Mouse (Mus musculus) T-helper 1 cell (primary cell): ENCODE measurements at regions not wholly inside any gene's neighbourhood (a gene's known extent, or its start where the extent isn't known, plus 50 kb on each side); places are given as distances from the start of the nearest gene placed in this dataset.

Experiments
- in situ Hi-C: fragments of 300-600 bp; cut with MboI, MseI; formaldehyde crosslinking; loops from one replicate; pipeline ENCODE4 v1.15.1; 2025; ENCODE audit warnings: high pct_unique_total_duplicates

DNA sequence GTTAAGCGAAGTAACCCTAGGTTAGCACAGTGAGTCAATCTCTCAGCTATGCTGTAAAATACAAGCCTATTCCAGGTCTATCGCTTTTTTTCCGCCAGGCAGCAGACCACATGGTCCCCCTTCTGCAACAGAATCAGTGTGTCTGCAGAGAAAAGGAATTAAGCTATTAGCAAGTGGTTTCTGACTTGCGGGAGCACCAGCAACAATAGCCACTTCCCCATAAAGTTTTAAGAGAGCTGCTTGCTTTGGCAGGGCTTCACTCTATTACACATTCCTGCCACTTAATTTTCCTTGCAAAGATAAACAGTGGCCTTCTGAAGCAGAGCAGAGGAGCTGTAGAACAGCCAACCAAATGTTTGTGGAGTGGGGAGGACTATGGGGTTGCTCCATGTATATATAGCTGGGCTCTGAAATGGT lies 59.8 kb upstream of the Osmr start:
- in situ Hi-C loops, result no loop called here

DNA sequence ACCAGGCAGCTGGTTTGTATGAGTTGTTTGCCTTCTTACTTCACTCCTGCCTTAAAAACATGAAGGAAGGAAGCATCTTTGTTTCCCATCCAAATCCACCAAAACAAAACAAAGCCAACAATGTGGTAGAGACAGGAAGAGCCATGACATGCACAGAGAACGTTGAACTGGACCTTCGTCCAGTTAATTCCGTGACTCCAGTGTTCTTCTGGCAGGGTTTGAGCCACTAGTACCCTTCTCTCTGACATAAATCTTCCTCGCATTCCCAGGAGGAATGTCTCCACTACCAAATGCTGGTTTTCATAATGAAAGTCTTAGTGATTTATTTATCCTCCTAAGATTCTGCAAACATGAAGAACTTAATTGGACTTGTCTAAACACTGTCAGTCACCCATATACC lies 66.7 kb upstream of the Osmr start:
- in situ Hi-C loops, result no loop called here

DNA sequence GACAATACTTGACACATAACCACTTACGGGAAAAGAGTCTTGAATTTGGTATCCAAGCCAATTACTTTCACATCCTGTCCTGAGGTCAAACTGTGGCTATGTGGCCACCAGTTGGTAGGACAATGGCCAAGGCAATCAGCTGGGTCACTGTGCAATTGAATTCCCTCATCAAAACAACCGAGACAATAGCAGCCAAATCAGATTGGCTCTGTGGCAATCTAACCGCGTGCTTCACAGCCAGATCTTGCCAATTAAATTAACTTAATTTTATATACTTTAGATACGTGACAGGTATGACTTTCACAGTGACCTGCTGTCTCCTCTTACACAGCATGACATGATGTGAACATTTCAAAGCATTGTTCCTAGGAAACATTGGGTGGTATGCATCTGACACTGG lies 74.5 kb upstream of the Osmr start:
- in situ Hi-C loops, result no loop called here

DNA sequence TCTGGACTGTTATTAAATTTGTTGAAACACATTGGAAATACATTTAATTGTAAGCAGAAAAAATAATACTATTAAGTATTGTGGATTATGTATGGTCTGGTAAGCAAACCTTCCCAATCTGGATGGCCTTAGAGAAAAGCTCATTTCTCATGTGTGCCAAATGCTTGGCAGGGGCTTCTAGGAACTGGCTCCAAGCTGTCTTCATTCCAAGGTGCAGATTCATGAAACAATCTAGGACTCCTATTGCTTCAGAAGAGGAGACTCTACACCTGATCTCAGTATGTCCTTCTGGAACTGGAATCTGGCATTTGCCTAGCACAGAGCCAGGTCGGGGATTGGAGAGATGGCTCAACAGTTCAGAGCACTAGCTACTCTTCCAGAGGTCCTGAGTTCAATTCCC lies 74.9 kb upstream of the Osmr start:
- in situ Hi-C loops, result no loop called here

DNA sequence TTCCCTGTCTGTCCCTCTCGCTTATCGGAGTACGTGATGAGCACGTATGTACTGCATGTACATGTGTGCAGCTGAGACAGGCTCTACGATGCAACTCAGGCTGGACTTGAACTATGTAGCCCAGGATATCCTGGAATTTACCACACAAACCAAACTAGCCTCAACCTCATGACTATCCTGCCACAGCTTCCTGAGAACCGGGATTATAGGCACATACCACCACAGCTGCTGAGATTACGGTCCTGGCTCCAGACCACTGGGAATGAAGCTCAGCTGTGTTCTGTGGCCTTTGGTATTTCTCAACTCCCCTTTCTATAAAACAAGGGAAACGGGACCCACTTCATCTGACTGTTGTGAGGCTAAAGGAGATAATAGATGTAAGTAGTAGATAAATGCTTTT lies 75.7 kb upstream of the Osmr start:
- in situ Hi-C loops, result no loop called here

DNA sequence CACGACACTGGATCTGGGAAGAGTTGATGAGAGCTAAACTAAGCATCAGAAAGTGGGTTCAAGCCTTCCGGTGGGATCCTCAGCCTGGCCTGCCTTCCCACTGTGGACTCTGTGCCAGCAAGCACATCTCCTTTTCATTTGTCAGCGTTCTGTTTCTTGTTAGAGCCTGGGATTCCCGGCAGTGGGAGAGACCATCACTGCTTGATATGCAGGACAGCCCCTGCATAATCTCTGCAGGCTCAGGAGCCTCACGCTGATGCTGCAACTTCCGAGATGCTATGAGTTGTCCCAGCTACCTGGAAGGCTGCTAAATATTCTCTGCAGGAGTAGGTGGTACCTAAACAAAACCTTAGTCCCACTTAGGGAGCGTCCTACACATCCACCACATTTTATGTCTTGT lies 78.8 kb upstream of the Osmr start:
- in situ Hi-C loops, result no loop called here

DNA sequence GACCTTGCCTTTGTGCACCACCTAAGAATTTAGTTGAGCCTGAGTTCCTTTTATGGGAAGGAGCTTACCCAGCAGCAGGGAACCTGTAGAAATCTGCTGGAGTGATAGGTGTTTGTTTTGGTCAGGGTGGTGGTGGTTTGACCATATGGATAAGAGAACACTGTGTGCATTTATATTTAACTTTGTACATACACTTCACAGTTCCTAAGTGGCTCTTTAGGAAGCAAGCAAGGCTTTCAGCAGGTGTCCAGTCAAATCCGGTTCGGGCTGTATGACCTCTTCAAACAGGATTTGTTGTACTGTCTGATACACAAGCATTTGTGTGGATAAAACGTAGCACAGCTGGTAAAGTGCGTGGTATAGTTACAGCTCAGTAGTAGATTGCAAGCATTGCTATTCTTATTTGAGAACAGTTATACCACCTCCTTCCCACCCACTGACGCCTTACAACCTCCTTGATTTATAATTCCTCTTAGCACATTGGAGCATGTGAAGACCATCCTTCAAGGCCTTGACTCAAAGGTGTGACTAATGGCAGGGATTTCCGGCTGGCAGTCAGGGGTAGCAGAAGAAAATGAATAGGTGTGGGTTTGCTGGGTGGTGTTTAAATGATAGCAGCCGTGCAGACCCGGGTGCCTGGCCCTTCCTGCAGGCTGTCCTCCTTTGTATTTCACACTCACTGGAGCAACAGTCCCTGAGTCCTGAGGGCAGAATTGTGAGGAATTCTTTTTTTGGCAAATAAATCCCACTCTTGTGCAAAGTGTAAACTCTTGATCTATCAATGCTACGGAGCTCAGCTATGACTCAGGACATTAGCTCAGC lies 79.4 kb upstream of the Osmr start:
- in situ Hi-C loops, result no loop called here

DNA sequence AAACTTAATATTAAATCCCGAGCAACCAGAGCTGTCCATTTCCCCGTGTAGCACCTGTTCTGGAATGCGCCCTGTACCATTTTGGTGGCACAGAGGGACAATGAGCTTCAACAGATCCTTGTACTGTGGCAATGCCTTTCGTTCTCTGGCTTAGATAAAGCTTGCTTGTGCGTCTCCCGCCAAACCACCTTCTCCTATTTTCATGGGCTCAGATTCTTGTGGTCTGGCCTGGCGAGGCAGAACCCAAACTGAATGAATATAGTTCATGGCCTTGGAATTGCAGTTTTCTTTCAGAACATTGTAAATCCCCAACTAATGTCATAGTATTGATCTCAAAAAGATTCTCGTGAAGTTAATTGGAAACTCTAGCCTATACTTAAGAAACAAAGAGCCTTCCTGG lies 85.1 kb upstream of the Osmr start:
- in situ Hi-C loops, result no loop called here

DNA sequence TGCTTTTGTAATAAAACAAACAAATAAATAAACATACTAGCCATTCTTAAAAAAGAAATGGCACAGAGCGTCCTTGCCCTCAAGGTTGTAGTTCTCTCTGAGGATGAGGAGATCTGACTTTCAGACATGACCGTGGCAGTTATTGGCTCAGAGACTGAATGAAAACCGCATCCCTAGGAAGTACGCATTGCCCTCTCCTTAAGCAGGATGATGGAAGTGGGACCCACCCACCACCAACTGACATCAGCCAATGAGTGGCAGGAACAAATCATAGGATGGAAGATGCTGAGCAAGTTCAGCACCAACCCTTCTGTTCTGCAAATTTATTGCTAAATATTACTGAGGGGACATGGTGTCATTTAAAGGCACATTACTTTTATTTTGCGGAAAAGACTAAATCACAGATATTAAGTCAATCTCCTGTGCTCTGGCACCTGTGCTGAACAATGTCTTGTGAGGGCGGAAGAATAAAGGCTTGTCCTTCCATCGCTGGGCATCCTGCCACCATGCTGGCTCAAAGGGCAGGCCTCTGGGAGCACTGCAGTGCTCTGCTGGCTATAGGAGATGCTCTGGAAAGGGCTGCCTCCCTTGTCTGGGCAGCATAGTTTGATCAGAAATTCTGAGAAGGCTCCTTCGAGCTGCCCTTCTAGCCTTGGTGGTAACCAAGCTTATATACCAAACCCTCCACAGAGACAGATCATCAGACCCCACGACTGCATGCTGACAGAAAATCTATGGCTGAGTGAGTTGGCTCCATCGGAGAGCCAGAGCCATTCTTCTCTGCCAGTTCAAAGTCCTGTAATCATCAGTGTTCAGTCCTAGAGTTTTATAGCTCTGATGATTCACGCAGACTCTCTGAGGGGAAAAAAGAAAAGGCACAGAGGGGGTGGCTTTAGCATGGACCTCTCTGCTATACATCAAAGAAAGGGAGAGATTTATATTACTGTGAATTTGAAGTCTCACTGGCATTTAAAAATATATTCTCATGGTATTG lies 86.3 kb upstream of the Osmr start:
- in situ Hi-C loops, result no loop called here

DNA sequence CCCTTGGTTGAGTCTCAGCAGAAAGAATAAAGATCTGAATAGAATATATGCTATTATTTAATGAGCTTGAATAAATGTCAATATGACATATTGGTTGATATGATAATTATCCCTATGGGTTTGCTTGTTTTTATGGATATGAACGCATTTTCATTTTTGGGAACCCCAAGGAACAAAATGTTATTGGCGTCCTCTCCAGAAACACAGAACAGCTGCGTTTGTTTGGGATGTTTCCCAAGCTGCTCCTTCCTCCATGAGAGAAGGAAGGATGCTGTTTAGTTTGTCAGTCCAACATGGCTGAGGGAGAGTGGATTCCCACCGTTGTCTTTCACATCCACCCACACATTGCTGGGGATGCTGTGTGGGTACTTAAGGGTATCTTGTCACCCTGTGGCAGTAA lies 89.9 kb upstream of the Osmr start:
- in situ Hi-C loops, result no loop called here

DNA sequence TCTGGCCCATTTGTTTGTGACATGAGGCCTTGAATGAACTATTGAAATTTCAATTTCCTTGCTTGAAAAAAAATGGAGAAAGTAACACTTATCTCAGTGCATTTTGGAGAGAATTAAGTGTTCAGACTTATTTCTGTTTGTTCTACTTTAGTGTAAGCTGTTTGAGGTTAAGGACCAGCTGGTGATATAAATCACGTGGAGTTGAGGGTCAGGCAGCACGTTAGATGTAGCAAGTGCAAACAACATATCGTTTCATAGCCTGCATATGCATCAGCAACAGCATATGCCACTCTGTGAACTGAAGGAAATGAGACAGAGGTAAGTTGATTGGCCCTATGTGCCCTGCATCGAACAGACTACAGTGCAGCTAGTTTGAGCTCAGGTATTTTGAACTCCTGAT lies 90.7 kb upstream of the Osmr start:
- in situ Hi-C loops, result no loop called here

DNA sequence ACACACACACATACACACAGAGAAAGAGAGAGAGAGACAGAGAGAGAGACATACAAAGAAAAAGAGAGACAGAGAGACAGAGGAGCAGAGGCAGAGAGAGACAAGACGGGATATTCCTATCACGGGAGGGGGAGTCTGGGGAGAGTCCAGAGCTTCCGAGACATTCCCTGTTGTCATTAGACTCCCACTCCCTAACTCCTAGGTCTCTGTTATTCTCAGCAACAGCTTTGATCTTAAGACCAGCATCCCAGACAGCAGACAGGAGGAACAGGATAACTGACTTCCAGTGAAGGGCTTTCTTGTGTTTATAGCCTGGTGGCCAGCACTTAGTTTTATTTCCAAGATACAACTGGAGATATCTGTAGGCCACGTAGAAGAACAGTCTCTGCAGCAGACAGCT lies 99.6 kb upstream of the Osmr start:
- in situ Hi-C loops, result no loop called here

DNA sequence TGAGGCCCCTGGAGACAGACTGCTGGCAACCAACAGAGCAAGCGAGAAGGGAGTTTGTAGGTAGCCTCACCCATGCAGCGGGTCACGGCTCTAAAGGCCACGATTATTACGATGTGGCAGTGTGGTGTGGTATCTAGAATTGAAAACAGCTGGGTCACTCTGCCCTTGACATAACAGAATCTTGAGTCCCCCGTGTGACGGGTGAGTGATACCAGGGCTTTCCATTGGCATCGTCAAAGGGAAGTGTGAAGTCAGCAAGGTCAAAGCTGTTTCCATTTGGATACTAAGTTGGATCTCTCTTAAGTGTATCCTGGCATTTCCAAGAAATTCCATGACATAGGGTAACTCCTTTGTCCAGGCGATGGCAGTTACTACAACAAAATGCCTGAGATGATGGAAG lies 106.7 kb upstream of the Osmr start:
- in situ Hi-C loops, result no loop called here

DNA sequence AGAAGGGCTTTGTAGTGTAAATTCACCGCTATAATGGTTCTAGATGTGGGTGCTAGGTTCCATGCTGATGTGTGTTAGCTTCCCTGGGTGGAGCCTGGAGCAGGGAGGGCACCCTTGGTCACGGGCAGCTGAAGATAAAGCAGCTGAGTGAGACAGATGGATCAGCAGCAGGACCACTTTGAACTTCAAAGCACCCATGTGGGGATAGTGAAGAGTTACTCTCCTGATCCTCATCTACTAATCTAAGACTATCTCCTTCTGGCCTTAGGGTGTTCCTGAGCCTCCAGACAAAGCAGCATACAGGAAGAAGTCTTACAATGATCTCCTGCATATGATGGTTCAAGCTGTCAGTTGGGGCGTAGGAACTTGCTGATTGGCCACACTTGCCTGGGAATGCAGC lies 107.1 kb upstream of the Lifr start:
- in situ Hi-C loops, result no loop called here

DNA sequence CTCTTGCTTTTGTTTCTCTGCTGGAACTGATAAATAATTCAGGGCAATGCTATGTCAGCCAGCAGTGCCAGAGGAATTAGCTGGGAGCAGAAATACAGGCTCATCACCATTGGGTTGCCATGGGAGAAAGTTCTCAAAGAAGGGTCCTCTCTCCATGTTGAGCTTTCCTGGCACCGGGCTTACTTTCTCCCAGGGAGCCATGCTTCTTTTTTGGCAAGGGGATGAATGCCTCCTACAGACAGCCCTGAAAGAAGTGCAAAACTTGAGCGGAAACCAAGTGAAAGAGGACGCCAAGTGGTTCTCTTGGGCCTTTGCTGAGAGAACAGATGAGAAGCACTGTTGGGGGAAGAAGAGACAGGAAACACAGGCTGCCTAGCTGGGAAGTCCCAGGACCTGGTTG lies 102.2 kb upstream of the Lifr start:
- in situ Hi-C loops, result no loop called here

DNA sequence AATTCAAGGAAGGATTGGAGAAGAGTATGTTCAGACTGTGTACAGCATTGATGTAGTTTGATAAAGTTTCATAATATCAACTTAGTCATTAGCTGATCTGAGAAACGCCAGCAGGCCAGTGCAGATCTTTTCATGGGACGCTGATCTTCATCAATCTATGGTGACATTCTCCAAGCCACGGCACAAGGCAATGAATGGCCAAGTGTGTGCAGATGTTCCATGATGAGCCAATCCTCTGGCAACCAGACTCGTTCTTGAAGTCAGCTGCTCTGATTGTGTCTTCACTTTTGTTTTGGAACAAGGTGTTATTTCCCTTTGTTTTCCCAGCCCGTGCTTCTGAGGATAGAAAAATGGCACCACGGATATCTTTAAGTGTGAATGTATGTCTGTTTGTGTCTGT lies 101.3 kb upstream of the Lifr start:
- in situ Hi-C loops, result no loop called here

DNA sequence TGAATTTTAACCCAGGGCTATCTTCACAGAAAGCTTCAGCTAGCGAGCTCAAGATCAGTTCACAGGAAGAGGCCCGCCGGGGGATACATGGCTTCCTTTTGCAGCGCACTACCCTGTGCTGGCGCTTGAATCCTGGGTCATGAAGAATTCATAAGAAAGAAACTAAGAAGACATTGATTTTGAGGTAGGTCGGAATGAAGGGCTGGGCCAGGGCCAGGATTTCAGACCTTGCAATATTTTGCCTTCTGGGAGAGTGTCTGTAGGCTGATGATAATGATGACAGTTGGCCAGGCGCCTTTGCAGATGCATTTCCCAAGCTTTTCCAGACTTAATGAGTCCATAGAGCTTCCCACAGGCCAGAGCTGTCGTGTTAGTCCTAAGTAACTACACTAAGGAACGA lies 97.2 kb upstream of the Lifr start:
- in situ Hi-C loops, result no loop called here

DNA sequence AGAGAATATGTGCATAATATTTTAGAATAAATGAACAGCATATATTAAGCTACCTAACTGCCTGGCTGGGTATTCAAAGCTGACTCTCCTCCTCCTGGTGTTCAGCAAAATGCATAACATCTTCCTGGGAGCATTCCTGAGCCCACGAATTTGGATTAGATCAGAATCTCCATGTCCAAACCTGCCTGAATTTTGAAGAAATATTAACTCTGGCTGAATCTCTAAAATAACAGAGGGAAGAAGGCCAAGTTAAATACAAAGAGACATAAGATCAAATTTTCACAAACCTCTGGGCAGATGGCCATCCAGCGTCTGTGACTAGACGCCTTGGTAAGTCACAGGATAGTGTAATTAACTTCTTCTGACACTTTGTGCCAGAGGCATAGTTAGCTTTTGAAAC lies 95.2 kb upstream of the Lifr start:
- in situ Hi-C loops, result no loop called here

DNA sequence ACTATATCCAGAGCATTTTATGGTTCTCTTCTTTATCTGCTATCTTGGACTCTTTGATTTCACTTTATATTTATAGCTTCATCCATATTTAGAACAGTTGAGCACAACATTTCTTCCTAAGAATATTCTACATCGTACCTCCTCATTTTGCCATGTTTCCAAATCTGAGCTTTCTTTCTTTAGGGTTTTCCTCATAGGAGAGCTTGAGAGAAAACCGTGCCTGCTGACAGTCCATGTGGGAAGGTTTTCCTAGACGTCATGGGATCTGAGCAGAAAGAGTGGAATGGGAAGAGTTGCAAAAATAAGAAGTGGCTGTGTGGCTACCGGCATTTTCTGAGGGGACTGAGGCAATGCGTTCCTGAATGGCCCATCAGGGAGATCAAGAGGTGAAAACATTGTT lies 92.5 kb upstream of the Lifr start:
- in situ Hi-C loops, result no loop called here

DNA sequence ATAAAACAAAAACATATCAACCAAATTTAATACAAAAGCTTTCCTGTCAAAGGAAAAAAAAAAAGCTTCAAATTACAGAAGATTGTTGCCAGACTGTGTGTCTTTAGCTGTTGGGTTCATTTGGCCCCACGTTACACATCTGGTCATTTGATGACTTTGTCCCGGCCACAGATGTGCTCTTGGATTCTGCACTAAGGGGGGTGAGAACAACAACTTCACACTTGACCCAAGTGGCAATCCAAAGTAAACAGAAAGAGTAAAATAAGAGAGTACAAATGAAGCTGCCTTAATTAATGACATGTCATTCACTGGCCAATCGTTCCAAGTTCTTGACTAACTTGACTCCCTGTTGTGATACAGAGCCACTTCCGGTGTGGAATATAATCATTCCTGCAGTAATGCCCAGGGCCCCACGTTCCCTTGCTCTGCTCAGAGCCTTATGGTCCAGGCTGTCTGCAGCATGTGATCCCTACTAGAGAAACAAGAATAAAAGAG lies 91.8 kb upstream of the Lifr start:
- in situ Hi-C loops, result no loop called here

DNA sequence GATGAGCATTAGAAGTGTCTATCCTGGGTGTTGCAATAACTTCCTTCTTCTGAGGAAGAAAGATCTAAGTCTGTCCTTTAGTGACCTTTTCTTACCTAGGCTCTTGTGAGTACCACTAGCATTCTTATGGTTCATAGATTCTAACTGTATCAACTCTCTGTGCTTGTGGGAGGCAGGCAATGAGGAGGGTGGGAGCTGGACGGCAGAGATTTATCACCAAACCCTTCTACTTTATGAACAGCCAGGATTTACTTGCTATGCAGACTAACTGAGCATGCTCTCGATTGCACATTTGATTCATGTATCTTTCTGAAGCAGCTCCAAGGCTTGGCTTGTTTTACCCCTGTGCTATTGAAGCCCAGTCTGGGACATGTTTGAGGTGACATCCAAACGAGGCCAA lies 90.7 kb upstream of the Lifr start:
- in situ Hi-C loops, result no loop called here

DNA sequence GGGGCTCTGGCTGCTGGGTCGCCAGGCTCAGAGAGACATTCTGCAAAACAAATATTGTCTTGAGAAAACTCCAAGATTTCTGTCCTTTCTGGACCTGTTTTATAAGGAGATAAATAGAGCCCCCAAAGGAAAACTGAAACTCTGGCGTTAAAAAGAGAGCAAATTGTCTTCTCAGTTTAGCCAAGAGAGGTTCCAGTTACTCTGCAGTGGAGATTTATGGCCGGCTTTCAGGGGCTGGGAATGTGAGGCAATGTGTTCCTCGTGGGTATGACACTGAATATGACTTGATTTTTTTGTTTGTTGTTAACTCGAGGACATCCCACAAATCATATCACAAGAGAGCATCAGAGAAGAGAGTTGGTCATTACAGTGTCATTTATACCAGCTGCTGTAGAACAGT lies 88.2 kb upstream of the Lifr start:
- in situ Hi-C loops, result no loop called here

DNA sequence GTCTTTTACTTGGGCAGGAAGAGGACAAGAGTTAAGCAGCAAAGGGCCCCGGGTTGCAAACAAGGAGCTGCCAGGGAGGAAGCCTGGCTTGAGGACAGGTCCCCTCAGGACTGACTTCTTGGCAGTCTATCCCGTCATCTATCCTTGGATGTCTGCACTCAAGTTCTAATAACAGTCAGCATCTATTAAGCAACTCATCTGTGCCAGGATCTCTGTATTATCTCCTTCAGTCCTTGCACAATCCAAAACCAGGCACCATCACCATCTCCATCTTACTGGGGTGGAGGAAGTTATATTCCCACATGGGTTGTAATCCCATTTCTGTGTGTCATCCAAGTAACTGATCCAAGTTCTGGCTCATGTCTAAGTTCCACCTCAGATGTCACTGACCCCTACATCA lies 87.1 kb upstream of the Lifr start:
- in situ Hi-C loops, result no loop called here
